In genomic region chr13:42098522-42098921, GRCm38 (mm10) we compare ENCODE assay signal across 15 mouse cellular contexts. TPM values are rescaled to one million over a fixed set of nuclear protein-coding genes. Genes with fewer than 3 reads are reported as not detected.
DNase-seq lines count a peak whose midpoint lies in the region; ATAC-seq and TF ChIP-seq lines count a peak whose summit lies in the region.
"Had no signal": no experiment of that assay in that cellular context is flagged by ENCODE, and none has a peak within 500 bp of the region (broad histone marks: within the 10 kb centered on the region; RNA-seq: fewer than 3 reads in every experiment).

No protein-coding gene starts in this region.

- no peak for TF ChIP-seq EP300 in MEL (IDR thresholded peaks at IDR 0.05; ENCODE audit: low read depth in 1 of 2, low read length in 2 of 2)
- no peak for TF ChIP-seq EP300 in stomach, postnatal 0 days (optimal IDR thresholded peaks at IDR 0.05)

- H3K9me3 ChIP-seq in intestine, postnatal 0 days (ENCODE audit: control insufficient read depth): no peaks in the 10 kb centered on the region
- no peaks in the 10 kb centered on the region; the same call in 1 of the 2 replicates for H3K9me3 ChIP-seq in intestine, embryonic 16.5 days (ENCODE audit: control insufficient read depth, low read length)
- no peaks in the 10 kb centered on the region for H3K9me3 ChIP-seq in MEL (replicated peaks; ENCODE audit: insufficient read depth, low read length)
- no peaks in the 10 kb centered on the region for H3K9me3 ChIP-seq in stomach, postnatal 0 days (ENCODE audit: control insufficient read depth, low read length)

- TF ChIP-seq CTCF in intestine, postnatal 0 days (IDR thresholded peaks at IDR 0.05; ENCODE audit: low read depth): peak; percentile 43
- TF ChIP-seq CTCF in MEL (IDR thresholded peaks at IDR 0.05 in 2 of 3, conservative IDR thresholded peaks at IDR 0.05 in 1 of 3; ENCODE audit: control insufficient read depth in 1 of 3, insufficient read depth in 1 of 3, low read depth in 2 of 3, low read length in 3 of 3, poor library complexity in 1 of 3, severe bottlenecking in 1 of 3): peak; percentile 22 to 48 (median 38); a peak in 4 of 6 replicates
- peak; percentile 53 for TF ChIP-seq CTCF in stomach, postnatal 0 days (IDR thresholded peaks at IDR 0.05; ENCODE audit: low read depth)

- TF ChIP-seq POLR2A in MEL (IDR thresholded peaks at IDR 0.05; ENCODE audit: control insufficient read depth in 1 of 2, insufficient read depth in 1 of 2, low read depth in 1 of 2, low read length in 2 of 2, poor library complexity in 1 of 2): no peak

- no peak overlapping the region for H3K4me3 ChIP-seq in intestine, postnatal 0 days (ENCODE audit: low read depth, low read length)
- H3K4me3 ChIP-seq in intestine, embryonic 16.5 days (ENCODE audit: low read length): no peak overlapping the region
- no peak overlapping the region for H3K4me3 ChIP-seq in MEL (ENCODE audit: control insufficient read depth in 1 of 2, insufficient read depth in 1 of 2, low read depth in 2 of 2, low read length in 2 of 2)
- H3K4me3 ChIP-seq in stomach, postnatal 0 days (ENCODE audit: low read depth, low read length): no peak overlapping the region
- H3K4me3 ChIP-seq: embryonic facial prominence, embryonic 12.5 days; forebrain, embryonic 10.5 days; limb, embryonic 12.5 days; myocyte had no signal

- no peaks in the 10 kb centered on the region for H3K27me3 ChIP-seq in intestine, postnatal 0 days (replicated peaks; ENCODE audit: control insufficient read depth, insufficient read depth, low read length)
- no peaks in the 10 kb centered on the region for H3K27me3 ChIP-seq in intestine, embryonic 16.5 days (replicated peaks; ENCODE audit: control insufficient read depth, insufficient read depth, low read length)
- H3K27me3 ChIP-seq in MEL (ENCODE audit: control insufficient read depth in 1 of 2, insufficient read depth in 2 of 2, low read length in 2 of 2): no peaks in the 10 kb centered on the region
- H3K27me3 ChIP-seq in stomach, postnatal 0 days (ENCODE audit: control insufficient read depth, insufficient read depth, low read length): no peaks in the 10 kb centered on the region
- H3K27me3 ChIP-seq: embryonic facial prominence, embryonic 12.5 days; limb, embryonic 12.5 days had no signal

- H3K79me2 ChIP-seq in MEL (ENCODE audit: control insufficient read depth, insufficient read depth, low read length, poor library complexity): peaks cover 14% of the 10 kb centered on the region

- H3K4me2 ChIP-seq in intestine, postnatal 0 days (replicated peaks; ENCODE audit: low read depth): no peak overlapping the region
- no peak overlapping the region for H3K4me2 ChIP-seq in intestine, embryonic 16.5 days (ENCODE audit: low read depth, low read length)
- no peak overlapping the region for H3K4me2 ChIP-seq in stomach, postnatal 0 days (replicated peaks; ENCODE audit: low read depth)
- H3K4me2 ChIP-seq: embryonic facial prominence, embryonic 12.5 days; limb, embryonic 12.5 days had no signal

- TF ChIP-seq RAD21 in MEL (IDR thresholded peaks at IDR 0.05; ENCODE audit: low read depth, low read length): peak; percentile 39

- WGBS in intestine, postnatal 0 days: 100% methylated on average over 1 of the region's 1 CpGs
- WGBS in intestine, embryonic 16.5 days: 94% methylated on average over 1 of the region's 1 CpGs
- 97% methylated on average over 1 of the region's 1 CpGs for WGBS in stomach, postnatal 0 days

- no peak for ATAC-seq in intestine, postnatal 0 days
- no peak for ATAC-seq in intestine, embryonic 16.5 days
- no peak for ATAC-seq in stomach, postnatal 0 days (ENCODE audit: low FRiP score, low TSS enrichment)

- no peaks in the 10 kb centered on the region for H3K36me3 ChIP-seq in intestine, postnatal 0 days (ENCODE audit: control insufficient read depth, insufficient read depth)
- H3K36me3 ChIP-seq in intestine, embryonic 16.5 days (ENCODE audit: control insufficient read depth, insufficient read depth, low read length): no peaks in the 10 kb centered on the region
- H3K36me3 ChIP-seq in MEL (ENCODE audit: control insufficient read depth in 1 of 2, insufficient read depth in 2 of 2, low read length in 2 of 2): peaks cover 0 to 24% of the 10 kb centered on the region in 2 experiments; a peak in 2 of 4 replicates
- H3K36me3 ChIP-seq in stomach, postnatal 0 days (ENCODE audit: control insufficient read depth, insufficient read depth, low read length): no peaks in the 10 kb centered on the region
- H3K36me3 ChIP-seq: embryonic facial prominence, embryonic 12.5 days had no signal

- no peak overlapping the region for H3K27ac ChIP-seq in intestine, postnatal 0 days (ENCODE audit: low read depth, low read length)
- H3K27ac ChIP-seq in intestine, embryonic 16.5 days (ENCODE audit: low read length): no peak overlapping the region
- no peak overlapping the region for H3K27ac ChIP-seq in MEL (ENCODE audit: control insufficient read depth, low read depth, low read length)
- no peak overlapping the region for H3K27ac ChIP-seq in stomach, postnatal 0 days (replicated peaks)
- H3K27ac ChIP-seq: embryonic facial prominence, embryonic 12.5 days; forebrain, embryonic 10.5 days; limb, embryonic 12.5 days had no signal

- 0 out of 2 replicates have a peak, but pooled peaks cover 4% of the 10 kb centered on the region for H3K4me1 ChIP-seq in intestine, postnatal 0 days (replicated peaks; ENCODE audit: control insufficient read depth, insufficient read depth, low read length)
- H3K4me1 ChIP-seq in intestine, embryonic 16.5 days (ENCODE audit: control insufficient read depth, insufficient read depth, low read length): peaks cover 19% of the 10 kb centered on the region
- H3K4me1 ChIP-seq in MEL (ENCODE audit: control insufficient read depth in 1 of 2, insufficient read depth in 2 of 2, low read length in 2 of 2): peaks cover 24 to 31% of the 10 kb centered on the region in 2 experiments
- H3K4me1 ChIP-seq in stomach, postnatal 0 days (replicated peaks; ENCODE audit: control insufficient read depth, insufficient read depth): 0 out of 2 replicates have a peak, but pooled peaks cover 2% of the 10 kb centered on the region

- peak; percentile 43 for DNase-seq in thymus, postnatal 14 days
- no peak for DNase-seq in thymus, postnatal 25 days
- peak; percentile 65 for DNase-seq in MEL (ENCODE audit: low read depth, low spot score)
- DNase-seq in stomach, postnatal 0 days (ENCODE audit: low spot score): no peak
- no peak for DNase-seq in adrenal gland, adult 8-10 months
- DNase-seq: adrenal gland, postnatal 10 days; cerebellum, postnatal 14 days; heart, postnatal 36 days; kidney, postnatal 36 days had no signal

- H3K9ac ChIP-seq in intestine, postnatal 0 days (ENCODE audit: low read depth, low read length): no peak overlapping the region
- no peak overlapping the region for H3K9ac ChIP-seq in intestine, embryonic 16.5 days (ENCODE audit: low read depth, low read length)
- H3K9ac ChIP-seq in MEL (ENCODE audit: control insufficient read depth, low read depth, low read length, poor library complexity, severe bottlenecking): no peak overlapping the region
- H3K9ac ChIP-seq in stomach, postnatal 0 days (ENCODE audit: low read length): no peak overlapping the region
- H3K9ac ChIP-seq: embryonic facial prominence, embryonic 12.5 days; limb, embryonic 12.5 days had no signal

TF ChIP-seq in MEL, 35 proteins besides CTCF, POLR2A, EP300 and RAD21:
- TF ChIP-seq SMC3 (IDR thresholded peaks at IDR 0.05; ENCODE audit: low read depth, low read length) (peak; percentile 39), USF1 (IDR thresholded peaks at IDR 0.05; ENCODE audit: low read depth, low read length) (no peak), TBP (IDR thresholded peaks at IDR 0.05; ENCODE audit: low read depth, low read length) (no peak), HCFC1 (IDR thresholded peaks at IDR 0.05; ENCODE audit: low read depth, low read length) (no peak), NELFE (IDR thresholded peaks at IDR 0.05; ENCODE audit: low read depth, low read length) (no peak), NRF1 (IDR thresholded peaks at IDR 0.05; ENCODE audit: insufficient read depth, low read depth, low read length, poor library complexity, severe bottlenecking) (no peak), GABPA (IDR thresholded peaks at IDR 0.05; ENCODE audit: low read depth, low read length) (no peak), ZC3H11A (IDR thresholded peaks at IDR 0.05; ENCODE audit: low read depth, low read length) (peak; percentile 16; the same call in 1 of the 2 replicates), BHLHE40 (IDR thresholded peaks at IDR 0.05; ENCODE audit: borderline replicate concordance, low read depth, low read length) (no peak), USF2 (IDR thresholded peaks at IDR 0.05; ENCODE audit: borderline replicate concordance in 1 of 2, insufficient read depth in 1 of 2, low read depth in 1 of 2, low read length in 2 of 2) (no peak), KAT2A (conservative IDR thresholded peaks at IDR 0.05; ENCODE audit: low read depth, low read length) (no peak), CHD2 (IDR thresholded peaks at IDR 0.05; ENCODE audit: low read length) (no peak), MYC (IDR thresholded peaks at IDR 0.05; ENCODE audit: low read depth, low read length) (no peak)

RNA-seq across cellular contexts. Expression of gene Hivep1, which starts 46.7 kb away (rescaled TPM):
- polyA plus RNA-seq in intestine, postnatal 0 days (2015; fragmentation: Nextera tagmentation; extraction: Ambion mirVana): 5.9 and 6.9 TPM in 2 replicates
- 5.6 and 5.9 TPM in 2 replicates for polyA plus RNA-seq in intestine, embryonic 16.5 days (2015; fragmentation: Nextera tagmentation; extraction: Ambion mirVana)
- 2.2 and 3.9 TPM in 2 replicates for total RNA-seq in MEL (2012; rRNA removed)
- 10 to 100 TPM in 1 of 2 experiments, not detected in 1; 15.9 TPM for polyA plus RNA-seq in MEL (2012; ENCODE audit: insufficient read depth in 1 of 2, insufficient read length in 2 of 2, low read depth in 1 of 2, low replicate concordance in 2 of 2, missing spikeins in 1 of 2)
- 4.2 and 4.6 TPM in 2 replicates for polyA plus RNA-seq in stomach, postnatal 0 days (2015; fragmentation: Nextera tagmentation; extraction: Ambion mirVana)
- total RNA-seq in adrenal gland, adult 8-10 months (2022): 10 to 100 TPM; 24.7 to 30.9 (median 26.7) TPM

Comparison
In these comparisons a context has a peak if more than half of its experiments do, and no peak if none do; other contexts are left out.
1. DNase-seq: peak in thymus, postnatal 14 days (single experiment) and MEL (single experiment); none in thymus, postnatal 25 days (single experiment), stomach, postnatal 0 days (single experiment) and adrenal gland, adult 8-10 months (single experiment).
2. Peak in every context shown above with its lines, with median percentiles within 50 percentile points of each other: CTCF ChIP-seq.